Mouse (Mus musculus) adrenal gland, postnatal 36 days (tissue): ENCODE measurements at regions not wholly inside any gene's neighbourhood (a gene's known extent, or its start where the extent isn't known, plus 50 kb on each side); places are given as distances from the start of the nearest gene placed in this dataset.
A peak's percentile ranks its signal among the peaks of the same experiment; 100 is the strongest.
"Not testable (repeated sequence)": the region's sequence is repeated elsewhere in the genome, so short reads cannot be mapped to it uniquely, and the experiment has no call there.

ENCODE experiments used
- DNase-seq, 2 experiments: peaks; one replicate each; pipeline ENCODE4 v3.0.0; 2021; ENCODE audit warnings: mixed read lengths in 1 of 2

GRCm38 (mm10) chr4:28064935-28065334 is 748.0 kb upstream of the Epha7 start:
- no peak for DNase-seq

- no peak for DNase-seq
These were observed 747.1 kb upstream of the Epha7 start for GRCm38 (mm10) chr4:28065828-28066227.

GRCm38 (mm10) chr4:28079030-28079429 is 733.9 kb upstream of the Epha7 start:
- DNase-seq = no peak

- no peak for DNase-seq
These were observed 720.1 kb upstream of the Epha7 start for GRCm38 (mm10) chr4:28092854-28093253.

GRCm38 (mm10) chr4:28143165-28143564 is 669.8 kb upstream of the Epha7 start:
- no peak for DNase-seq

- no peak for DNase-seq
These were observed 657.8 kb upstream of the Epha7 start for GRCm38 (mm10) chr4:28155116-28155515.

- peak in 1 of 2 experiments; percentile 1 for DNase-seq
These were observed 636.2 kb upstream of the Epha7 start for GRCm38 (mm10) chr4:28176771-28177170.

- no peak for DNase-seq
These were observed 622.1 kb upstream of the Epha7 start for GRCm38 (mm10) chr4:28190861-28191260.

- no peak for DNase-seq
These were observed 585.2 kb upstream of the Epha7 start for GRCm38 (mm10) chr4:28227594-28228208.

GRCm38 (mm10) chr4:28235516-28235915 is 577.4 kb upstream of the Epha7 start:
- DNase-seq = not testable (repeated sequence)

- DNase-seq = no peak
These were observed 570.7 kb upstream of the Epha7 start for GRCm38 (mm10) chr4:28242272-28242671.
